Mouse (Mus musculus): ENCODE results near the gene Sowahb.

DNA sequence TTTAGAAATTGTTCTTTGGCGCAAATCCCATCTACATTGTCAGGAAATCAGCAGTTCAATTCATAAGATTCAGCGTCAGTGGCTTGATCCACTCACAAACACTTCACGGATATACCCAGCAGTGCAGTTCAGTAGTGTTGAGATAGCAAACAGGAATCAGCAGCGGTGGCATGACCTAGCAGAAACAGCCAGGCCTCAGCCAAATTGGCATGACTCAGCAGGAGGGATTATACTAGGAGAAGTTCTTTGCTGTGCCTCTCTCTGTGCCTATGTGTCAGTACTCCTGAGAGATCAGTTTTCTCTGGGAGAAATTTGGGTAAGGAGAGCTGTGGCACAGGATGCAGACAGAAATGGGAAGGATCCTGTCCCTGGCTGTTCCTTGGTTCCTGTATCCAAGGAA, 16.0 kb upstream of the Sowahb start:
- TF ChIP-seq CTCF (IDR thresholded peaks at IDR 0.05; ENCODE audit: control insufficient read depth, insufficient read depth, insufficient read length) = no peak
- no peak for TF ChIP-seq MAX (IDR thresholded peaks at IDR 0.05)
- TF ChIP-seq CEBPB (IDR thresholded peaks at IDR 0.05; ENCODE audit: low read depth) = no peak
- no peak for TF ChIP-seq MYOG (IDR thresholded peaks at IDR 0.05; ENCODE audit: control insufficient read depth, extremely low read depth, insufficient read length)
- TF ChIP-seq MYOD1 (IDR thresholded peaks at IDR 0.05; ENCODE audit: control insufficient read depth, insufficient read length, low read depth) = no peak

All from C2C12 (cell line).